Mouse (Mus musculus): ENCODE measurements around the gene Rhbdd3. TPM values are rescaled to one million over a fixed set of nuclear protein-coding genes. Genes with fewer than 3 reads are reported as not detected.

Gene Rhbdd3
- polyA plus RNA-seq, 1 experiment from 2014 or later = 33.0 TPM

DNA sequence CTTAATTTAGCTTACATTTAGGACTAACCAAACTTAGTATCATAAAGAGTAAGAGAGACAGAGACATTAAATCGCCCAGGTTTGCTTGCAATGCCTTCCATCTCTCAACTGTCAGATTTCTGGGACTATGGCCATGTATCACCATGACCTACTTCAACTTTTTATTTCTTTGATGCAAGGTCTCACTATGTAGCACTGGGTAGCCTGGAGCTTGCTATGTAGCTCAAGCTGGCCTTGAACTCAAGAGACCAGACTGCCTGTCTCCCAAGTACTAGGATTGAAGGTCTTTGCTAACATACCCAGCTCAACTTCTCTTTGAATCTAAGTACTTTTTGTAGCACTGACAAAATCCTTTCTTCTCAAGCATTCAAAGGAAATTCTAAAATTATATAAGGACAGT, 9.6 kb upstream of the Rhbdd3 start:
- Histone ChIP-seq H3K4me1 (replicated peaks; ENCODE audit: control insufficient read depth, insufficient read depth, low read length) (no peaks in the 10 kb centered on the region), H3K9ac (replicated peaks; ENCODE audit: low read depth, low read length) (no peak overlapping the region), H3K27me3 (replicated peaks; ENCODE audit: control insufficient read depth, insufficient read depth, low read length) (no peaks in the 10 kb centered on the region), H3K4me3 (replicated peaks; ENCODE audit: low read length) (no peak overlapping the region), H3K36me3 (ENCODE audit: control insufficient read depth, insufficient read depth) (peaks cover 54% of the 10 kb centered on the region), H3K4me2 (ENCODE audit: low read length) (no peak overlapping the region), H3K9me3 (ENCODE audit: control insufficient read depth, low read length) (no peaks in the 10 kb centered on the region), H3K27ac (ENCODE audit: low read length) (no peak overlapping the region)
- ATAC-seq = no peak
- WGBS = 94% methylated on average over 1 of the region's 1 CpGs

DNA sequence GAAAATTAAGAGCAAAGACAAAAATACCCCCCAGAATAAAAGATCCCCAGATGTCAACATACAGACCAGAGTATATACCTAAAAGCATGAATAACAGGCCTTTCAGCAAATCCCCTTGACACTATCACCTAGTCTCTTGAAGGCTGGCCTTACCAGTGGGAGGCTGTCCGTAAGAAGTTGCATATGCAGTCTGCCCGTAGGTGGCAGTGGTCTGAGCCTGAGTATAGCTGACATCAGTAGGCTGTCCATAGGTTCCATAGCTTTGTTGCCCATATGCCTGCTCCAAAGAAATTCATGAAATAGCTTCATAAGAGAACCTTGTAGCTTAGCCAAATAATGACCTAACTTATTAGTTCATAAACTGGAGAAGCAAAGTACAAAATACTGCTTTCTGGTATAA, 7.0 kb upstream of the Rhbdd3 start:
- Histone ChIP-seq H3K4me2 (ENCODE audit: low read length) (no peak overlapping the region), H3K27me3 (replicated peaks; ENCODE audit: control insufficient read depth, insufficient read depth, low read length) (no peaks in the 10 kb centered on the region), H3K27ac (ENCODE audit: low read length) (no peak overlapping the region), H3K9me3 (ENCODE audit: control insufficient read depth, low read length) (no peaks in the 10 kb centered on the region), H3K9ac (replicated peaks; ENCODE audit: low read depth, low read length) (no peak overlapping the region), H3K36me3 (ENCODE audit: control insufficient read depth, insufficient read depth) (peaks cover 35% of the 10 kb centered on the region), H3K4me1 (replicated peaks; ENCODE audit: control insufficient read depth, insufficient read depth, low read length) (peaks cover 11% of the 10 kb centered on the region), H3K4me3 (replicated peaks; ENCODE audit: low read length) (no peak overlapping the region)
- WGBS = 41% methylated on average over 2 of the region's 2 CpGs
- no peak for ATAC-seq

DNA sequence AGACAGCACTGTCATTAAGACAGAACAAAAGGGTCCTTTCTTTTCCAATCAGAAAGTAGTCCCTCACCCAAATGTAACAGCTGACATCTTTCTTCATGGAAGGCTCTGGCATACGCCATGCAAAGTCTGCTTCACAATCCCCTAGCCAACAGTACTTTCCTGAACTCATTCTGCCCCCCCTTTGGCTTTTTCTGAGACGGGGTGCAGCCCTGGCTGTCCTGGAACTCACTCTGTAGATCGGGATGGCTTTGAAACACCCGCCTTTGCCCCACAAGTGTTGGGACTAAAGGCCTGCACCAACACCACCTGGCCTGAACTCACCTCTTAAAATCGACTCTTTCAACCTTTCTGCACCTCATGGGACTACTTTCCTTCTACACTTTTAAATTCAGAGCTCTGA, 2.8 kb upstream of the Rhbdd3 start:
- Histone ChIP-seq H3K9ac (replicated peaks; ENCODE audit: low read depth, low read length) (no peak overlapping the region), H3K9me3 (ENCODE audit: control insufficient read depth, low read length) (no peaks in the 10 kb centered on the region), H3K4me1 (replicated peaks; ENCODE audit: control insufficient read depth, insufficient read depth, low read length) (peaks cover 27% of the 10 kb centered on the region), H3K4me3 (replicated peaks; ENCODE audit: low read length) (no peak overlapping the region), H3K4me2 (ENCODE audit: low read length) (no peak overlapping the region), H3K36me3 (ENCODE audit: control insufficient read depth, insufficient read depth) (peaks cover 6% of the 10 kb centered on the region; the same call in 1 of the 2 replicates), H3K27me3 (replicated peaks; ENCODE audit: control insufficient read depth, insufficient read depth, low read length) (no peaks in the 10 kb centered on the region), H3K27ac (ENCODE audit: low read length) (no peak overlapping the region)
- no peak for ATAC-seq
- WGBS = 70% methylated on average over 5 of the region's 5 CpGs

DNA sequence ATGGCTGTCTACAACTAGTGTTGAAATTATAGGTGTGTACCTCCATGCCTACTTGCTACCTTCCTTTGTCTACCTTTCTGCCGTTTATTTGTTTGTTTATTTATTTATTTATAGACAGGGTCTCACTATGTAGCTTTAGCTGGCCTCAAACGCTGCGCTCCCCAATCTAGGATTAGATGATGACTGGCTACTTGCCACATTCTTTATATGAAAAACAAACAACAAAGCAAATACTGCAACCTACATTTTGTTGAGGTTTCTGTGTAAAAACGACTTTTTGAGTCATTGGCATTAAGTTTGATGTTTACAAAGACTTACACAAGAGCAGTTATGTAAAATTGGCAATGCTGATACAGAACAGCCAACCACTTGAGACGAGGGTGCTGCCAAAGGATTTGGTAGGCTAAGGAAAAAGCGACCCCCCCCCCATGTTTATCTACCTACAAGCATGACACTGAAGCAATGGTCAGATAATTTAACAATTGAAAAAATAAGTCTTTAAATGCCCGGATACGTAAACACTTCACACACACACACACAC, 2.2 kb upstream of the Rhbdd3 start:
- Histone ChIP-seq H3K4me3 (replicated peaks; ENCODE audit: low read length) (no peak overlapping the region), H3K27ac (ENCODE audit: low read length) (no peak overlapping the region), H3K36me3 (ENCODE audit: control insufficient read depth, insufficient read depth) (peaks cover 6% of the 10 kb centered on the region; the same call in 1 of the 2 replicates), H3K4me2 (ENCODE audit: low read length) (peak overlapping the region; percentile 89), H3K9me3 (ENCODE audit: control insufficient read depth, low read length) (no peaks in the 10 kb centered on the region), H3K4me1 (replicated peaks; ENCODE audit: control insufficient read depth, insufficient read depth, low read length) (peaks cover 31% of the 10 kb centered on the region), H3K9ac (replicated peaks; ENCODE audit: low read depth, low read length) (no peak overlapping the region), H3K27me3 (replicated peaks; ENCODE audit: control insufficient read depth, insufficient read depth, low read length) (no peaks in the 10 kb centered on the region)
- WGBS = 58% methylated on average over 8 of the region's 8 CpGs
- ATAC-seq = no peak

DNA sequence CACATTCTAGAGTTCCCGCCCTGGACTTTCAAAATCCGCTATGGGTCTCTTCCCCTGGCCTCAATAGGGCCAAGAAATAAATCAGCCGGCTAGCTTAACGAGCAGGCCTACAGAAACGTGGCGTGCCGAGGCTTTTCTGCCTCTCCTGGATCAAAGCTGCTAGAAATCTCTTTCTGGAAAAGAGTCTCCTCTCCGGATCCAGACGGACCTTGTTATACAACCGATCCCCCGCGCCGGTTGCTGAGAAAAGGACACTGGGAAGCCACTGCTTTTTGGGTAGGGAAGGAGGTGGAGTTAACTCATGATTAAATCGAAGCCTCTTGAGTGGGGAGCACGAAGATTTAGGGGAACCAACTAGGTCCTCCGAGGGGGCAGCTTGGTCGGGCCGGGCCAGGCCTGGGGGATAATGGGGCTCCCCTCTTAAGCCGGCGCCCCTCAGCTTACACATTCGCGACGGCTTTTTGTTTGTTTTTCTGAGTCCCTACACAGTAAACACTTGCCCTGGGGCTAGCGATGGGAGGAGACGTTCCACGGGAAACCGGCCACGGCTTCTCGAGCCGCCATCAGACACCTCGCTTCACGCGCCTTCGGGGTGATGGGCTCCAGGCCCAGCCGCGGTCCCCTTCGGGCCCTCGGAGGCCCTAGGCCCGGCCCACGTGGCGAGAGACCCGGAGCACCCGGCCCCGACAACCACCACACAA, 541 bp upstream of the Rhbdd3 start:
- Histone ChIP-seq H3K27ac (ENCODE audit: low read length) (peak overlapping the region; percentile 96), H3K9ac (replicated peaks; ENCODE audit: low read depth, low read length) (peak overlapping the region; percentile 92), H3K27me3 (replicated peaks; ENCODE audit: control insufficient read depth, insufficient read depth, low read length) (no peaks in the 10 kb centered on the region), H3K4me3 (replicated peaks; ENCODE audit: low read length) (peak overlapping the region; percentile 88), H3K4me2 (ENCODE audit: low read length) (peak overlapping the region; percentile 89), H3K36me3 (ENCODE audit: control insufficient read depth, insufficient read depth) (no peaks in the 10 kb centered on the region), H3K4me1 (replicated peaks; ENCODE audit: control insufficient read depth, insufficient read depth, low read length) (peaks cover 31% of the 10 kb centered on the region), H3K9me3 (ENCODE audit: control insufficient read depth, low read length) (no peaks in the 10 kb centered on the region)
- ATAC-seq = no peak; the same call in 1 of the 2 replicates
- under 1% methylated on average over 44 of the region's 44 CpGs for WGBS

DNA sequence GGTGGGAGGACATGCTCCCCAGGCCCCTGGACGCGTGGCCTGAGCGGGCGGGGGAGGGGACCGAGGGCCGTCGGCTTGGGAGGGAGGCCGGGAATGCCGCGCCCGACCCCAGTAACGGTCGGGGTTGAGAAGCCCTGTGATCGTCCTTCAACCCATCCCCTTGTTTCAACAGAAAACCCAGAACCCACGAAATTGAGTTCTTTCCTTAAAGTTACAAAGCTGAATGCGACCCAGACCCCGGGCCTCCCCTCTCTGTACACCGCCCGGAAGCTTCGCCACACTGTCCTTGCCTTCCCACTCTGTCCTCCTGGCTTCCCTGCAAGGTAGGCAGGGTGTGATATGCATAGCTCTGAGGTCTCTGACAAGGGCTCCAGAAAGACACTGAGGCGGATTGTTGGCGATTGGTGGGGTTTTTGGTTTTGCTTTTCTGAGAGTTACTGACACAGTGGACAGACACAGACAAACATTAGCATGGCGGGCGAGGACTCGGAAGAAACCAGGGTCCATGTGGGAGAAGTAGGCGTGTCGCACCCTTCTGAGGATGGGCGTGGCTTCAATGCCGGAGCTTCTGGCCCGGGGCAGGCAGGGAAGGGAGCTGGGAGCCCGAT, 954 bp downstream of the Rhbdd3 start:
- H3K9me3 ChIP-seq (ENCODE audit: control insufficient read depth, low read length) = no peaks in the 10 kb centered on the region
- H3K36me3 ChIP-seq (ENCODE audit: control insufficient read depth, insufficient read depth) = no peaks in the 10 kb centered on the region
- H3K9ac ChIP-seq (replicated peaks; ENCODE audit: low read depth, low read length) = peak overlapping the region; percentile 92
- peak; percentile 72 for ATAC-seq
- H3K4me2 ChIP-seq (ENCODE audit: low read length) = peak overlapping the region; percentile 57
- peak overlapping the region; percentile 96 for H3K27ac ChIP-seq (ENCODE audit: low read length)
- peaks cover 29% of the 10 kb centered on the region for H3K4me1 ChIP-seq (replicated peaks; ENCODE audit: control insufficient read depth, insufficient read depth, low read length)
- H3K27me3 ChIP-seq (replicated peaks; ENCODE audit: control insufficient read depth, insufficient read depth, low read length) = no peaks in the 10 kb centered on the region
- WGBS = under 1% methylated on average over 31 of the region's 31 CpGs
- peak overlapping the region; percentile 88 for H3K4me3 ChIP-seq (replicated peaks; ENCODE audit: low read length)

DNA sequence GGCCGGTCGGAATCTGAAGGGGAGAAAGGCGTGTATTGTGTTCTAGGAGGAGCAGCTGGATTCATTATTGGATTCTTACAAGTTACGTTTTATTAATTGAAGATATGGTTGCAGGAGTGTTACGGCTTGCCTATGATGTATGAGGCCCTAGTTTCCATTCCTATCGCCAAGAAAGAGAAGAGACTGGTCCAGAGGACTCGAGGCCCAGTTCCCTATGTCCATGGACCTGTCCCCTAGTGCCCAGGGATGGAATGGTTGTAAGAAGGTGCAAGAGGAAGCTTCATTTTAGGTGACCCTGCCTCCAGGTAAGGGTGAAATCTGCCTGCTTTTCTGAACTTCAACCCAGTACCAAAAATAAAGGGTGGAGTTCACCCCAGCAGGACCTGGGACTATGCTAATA, 1.6 kb downstream of the Rhbdd3 start:
- ATAC-seq = no peak
- Histone ChIP-seq H3K27ac (ENCODE audit: low read length) (peak overlapping the region; percentile 96), H3K4me3 (replicated peaks; ENCODE audit: low read length) (peak overlapping the region; percentile 88), H3K9ac (replicated peaks; ENCODE audit: low read depth, low read length) (peak overlapping the region; percentile 92), H3K9me3 (ENCODE audit: control insufficient read depth, low read length) (no peaks in the 10 kb centered on the region), H3K36me3 (ENCODE audit: control insufficient read depth, insufficient read depth) (no peaks in the 10 kb centered on the region), H3K4me2 (ENCODE audit: low read length) (peak overlapping the region; percentile 57), H3K27me3 (replicated peaks; ENCODE audit: control insufficient read depth, insufficient read depth, low read length) (no peaks in the 10 kb centered on the region), H3K4me1 (replicated peaks; ENCODE audit: control insufficient read depth, insufficient read depth, low read length) (peaks cover 29% of the 10 kb centered on the region)
- WGBS = under 1% methylated on average over 7 of the region's 7 CpGs

DNA sequence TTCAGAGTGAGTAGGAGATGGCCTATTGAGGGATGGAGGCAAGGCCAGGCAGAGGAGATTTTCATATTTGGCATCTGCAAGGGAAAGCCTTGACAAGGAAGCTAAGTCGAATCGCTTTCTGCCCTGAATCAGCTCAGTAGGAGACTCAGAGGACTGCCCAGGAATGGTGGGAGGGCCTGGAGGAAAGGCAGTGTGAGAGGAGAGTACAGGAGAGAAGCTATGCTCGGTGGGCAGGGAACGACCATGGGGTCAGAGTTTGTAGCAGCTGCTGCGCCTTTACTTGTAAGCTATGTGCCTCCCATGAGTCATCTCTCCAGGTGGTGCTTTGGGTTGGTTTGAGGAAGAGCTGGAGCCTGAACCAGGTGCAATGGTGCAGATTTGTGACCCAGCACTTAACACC, 2.1 kb downstream of the Rhbdd3 start:
- H3K27me3 ChIP-seq (replicated peaks; ENCODE audit: control insufficient read depth, insufficient read depth, low read length) = no peaks in the 10 kb centered on the region
- H3K4me2 ChIP-seq (ENCODE audit: low read length) = peak overlapping the region; percentile 57
- no peak overlapping the region for H3K27ac ChIP-seq (ENCODE audit: low read length)
- no peak overlapping the region for H3K9ac ChIP-seq (replicated peaks; ENCODE audit: low read depth, low read length)
- peaks cover 29% of the 10 kb centered on the region for H3K4me1 ChIP-seq (replicated peaks; ENCODE audit: control insufficient read depth, insufficient read depth, low read length)
- no peaks in the 10 kb centered on the region for H3K9me3 ChIP-seq (ENCODE audit: control insufficient read depth, low read length)
- ATAC-seq = no peak
- 54% methylated on average over 5 of the region's 5 CpGs for WGBS
- no peak overlapping the region for H3K4me3 ChIP-seq (replicated peaks; ENCODE audit: low read length)
- no peaks in the 10 kb centered on the region for H3K36me3 ChIP-seq (ENCODE audit: control insufficient read depth, insufficient read depth)

- no peaks in the 10 kb centered on the region for H3K36me3 ChIP-seq (ENCODE audit: control insufficient read depth, insufficient read depth)
- no peak overlapping the region for H3K4me2 ChIP-seq (ENCODE audit: low read length)
- H3K9me3 ChIP-seq (ENCODE audit: control insufficient read depth, low read length) = no peaks in the 10 kb centered on the region
- peaks cover 21% of the 10 kb centered on the region for H3K4me1 ChIP-seq (replicated peaks; ENCODE audit: control insufficient read depth, insufficient read depth, low read length)
- WGBS = 90% methylated on average over 6 of the region's 6 CpGs
- H3K4me3 ChIP-seq (replicated peaks; ENCODE audit: low read length) = no peak overlapping the region
- ATAC-seq = no peak
- H3K27me3 ChIP-seq (replicated peaks; ENCODE audit: control insufficient read depth, insufficient read depth, low read length) = no peaks in the 10 kb centered on the region
- H3K27ac ChIP-seq (ENCODE audit: low read length) = no peak overlapping the region
- H3K9ac ChIP-seq (replicated peaks; ENCODE audit: low read depth, low read length) = no peak overlapping the region
These were observed 2.9 kb downstream of the Rhbdd3 start for GRCm38 (mm10) chr11:5101641-5102040.

All from forebrain, embryonic 16.5 days (tissue).